Mouse (Mus musculus) E14TG2a.4 (cell line): Measurements from ENCODE around the gene Dirc2.

Source experiments
- CTCF ChIP-seq: conservative IDR thresholded peaks from 2 replicates; pipeline ENCODE4 v1.5.1; 2014; ENCODE audit warnings: low read length
- POU5F1 ChIP-seq: IDR thresholded peaks from 2 replicates; pipeline ENCODE4 v1.6.1; 2014; ENCODE audit warnings: low read length, borderline replicate concordance

- no peak for TF ChIP-seq CTCF
- no peak for TF ChIP-seq POU5F1
These were observed 74.8 kb downstream of the Dirc2 start for GRCm38 (mm10) chr16:35694250-35694846.
